Mouse (Mus musculus) adrenal gland, postnatal 25 days (tissue): ENCODE results near the gene Abca3. TPM values are rescaled to one million over a fixed set of nuclear protein-coding genes. Genes with fewer than 3 reads are reported as not detected.
"Not testable (repeated sequence)": the region's sequence is repeated elsewhere in the genome, so short reads cannot be mapped to it uniquely, and the experiment has no call there.

Source experiments
- DNase-seq: peaks from one replicate; pipeline ENCODE4 v3.0.0; 2021; ENCODE audit warnings: mixed read lengths
- total RNA-seq: library from RNA; stranded (reverse); gene quantifications from 2 replicates; pipeline ENCODE4 v1.2.3, GENCODE M21; 2021

Gene Abca3
- total RNA-seq, 1 experiment from 2014 or later = 28.1 TPM

DNA sequence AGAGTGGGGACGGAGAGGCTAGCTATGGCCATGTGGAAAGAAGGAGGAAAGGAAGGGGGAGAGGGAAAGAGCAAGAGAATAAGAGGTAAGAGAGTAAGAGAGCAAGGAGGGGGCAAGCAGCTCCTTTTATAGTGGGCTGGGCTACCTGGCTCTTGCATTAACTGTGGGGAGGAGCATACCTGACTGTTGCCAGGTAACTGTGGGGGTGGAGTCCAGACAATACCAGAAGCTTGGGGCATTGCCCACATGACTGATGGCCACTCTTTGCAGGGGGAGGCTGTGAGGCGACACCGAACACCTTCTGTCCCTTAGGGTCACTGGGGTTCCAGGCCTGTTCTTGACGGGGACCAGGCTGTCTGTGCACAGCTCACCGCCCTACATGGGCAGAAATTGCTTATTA, 37.0 kb downstream of the Abca3 start:
- no peak for DNase-seq

- DNase-seq = peak; percentile 70
Observed at GRCm38 (mm10) chr17:24389865-24390264, 38.1 kb downstream of the Abca3 start.

- DNase-seq = no peak
Observed at GRCm38 (mm10) chr17:24391149-24391548, 39.4 kb downstream of the Abca3 start.

DNA sequence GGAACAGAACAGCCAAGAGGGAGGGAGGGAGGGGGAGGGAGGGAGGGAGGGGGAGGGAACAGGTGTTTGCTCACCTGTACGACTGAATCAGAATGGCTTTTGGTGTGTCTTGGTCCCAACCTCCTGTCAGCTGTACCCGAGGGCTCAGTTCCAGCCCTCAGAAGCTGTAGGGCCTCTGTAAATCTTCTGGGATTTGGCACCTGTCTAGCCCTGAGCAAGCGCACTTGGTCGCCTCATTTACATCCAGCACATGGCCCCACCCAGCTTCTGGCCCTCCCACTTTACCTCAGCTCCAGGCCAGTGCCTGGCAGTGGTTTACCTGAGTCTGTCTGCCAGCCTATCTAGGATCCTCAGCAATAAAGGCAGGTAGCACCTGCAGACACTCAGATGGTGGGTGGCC, 41.8 kb downstream of the Abca3 start:
- no peak for DNase-seq

GRCm38 (mm10) chr17:24394456-24394855, 42.7 kb downstream of the Abca3 start:
- DNase-seq = peak; percentile 56

DNA sequence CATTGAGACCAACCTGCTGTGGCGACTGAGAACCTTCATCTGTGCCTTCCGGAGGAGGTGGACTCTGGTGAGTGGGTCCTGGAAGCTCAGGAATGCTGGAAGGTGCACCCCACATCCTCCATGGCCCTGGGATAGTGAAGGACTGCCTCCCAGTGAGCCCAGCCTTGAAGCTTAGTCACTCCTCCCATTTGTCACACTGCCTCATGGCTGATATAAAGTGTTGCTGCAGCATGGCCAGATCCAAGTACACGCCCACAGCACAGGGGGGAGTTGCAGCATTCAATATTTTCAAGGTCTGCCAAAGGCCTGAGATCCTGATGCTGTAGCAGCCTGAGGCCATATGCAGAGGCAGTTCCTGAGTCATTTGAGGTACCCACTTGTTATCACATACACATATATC, 50.6 kb downstream of the Abca3 start:
- peak; percentile 73 for DNase-seq

GRCm38 (mm10) chr17:24407116-24407803, 55.5 kb downstream of the Abca3 start:
- no peak for DNase-seq

DNA sequence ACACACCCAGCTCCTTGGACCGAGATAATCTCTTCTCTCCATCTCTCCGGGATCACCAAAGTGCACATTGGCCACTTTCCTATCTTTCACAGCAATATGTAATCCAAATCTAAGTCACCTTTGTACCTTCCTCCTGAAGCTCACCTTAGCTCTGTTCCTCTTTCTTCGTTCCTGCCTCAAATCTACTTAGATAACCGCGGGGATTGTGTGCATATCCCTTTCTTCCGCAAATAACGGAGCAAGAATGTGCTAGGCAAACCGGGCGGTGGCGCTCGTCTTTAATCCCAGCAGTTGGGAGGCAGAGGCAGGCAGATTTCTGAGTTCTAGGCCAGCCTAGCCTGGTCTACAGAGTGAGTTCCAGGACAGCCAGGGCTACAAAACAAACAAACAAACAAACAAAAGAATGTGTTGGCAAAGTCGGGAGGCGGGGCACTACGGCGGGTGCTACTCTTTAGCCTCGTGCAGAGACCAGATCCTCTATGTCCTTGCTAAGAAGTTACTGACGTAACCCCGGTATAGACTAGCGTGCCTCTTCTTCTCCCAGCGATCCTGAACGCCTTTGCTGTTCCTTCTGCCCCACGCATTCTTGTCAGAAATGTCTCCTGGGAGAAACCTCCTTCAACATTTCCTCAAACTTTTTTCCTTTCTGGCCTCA, 61.9 kb downstream of the Abca3 start:
- DNase-seq = no peak

- DNase-seq = peak; percentile 94
Observed at GRCm38 (mm10) chr17:24414230-24414976, 62.7 kb downstream of the Abca3 start, which contains the start of gene Rnps1. Gene Rnps1 (plus strand): TSS chr17:24414565.

- DNase-seq = no peak
Observed at GRCm38 (mm10) chr17:24415011-24415410, 63.3 kb downstream of the Abca3 start.

GRCm38 (mm10) chr17:24416051-24416652, 64.4 kb downstream of the Abca3 start:
- no peak for DNase-seq

DNA sequence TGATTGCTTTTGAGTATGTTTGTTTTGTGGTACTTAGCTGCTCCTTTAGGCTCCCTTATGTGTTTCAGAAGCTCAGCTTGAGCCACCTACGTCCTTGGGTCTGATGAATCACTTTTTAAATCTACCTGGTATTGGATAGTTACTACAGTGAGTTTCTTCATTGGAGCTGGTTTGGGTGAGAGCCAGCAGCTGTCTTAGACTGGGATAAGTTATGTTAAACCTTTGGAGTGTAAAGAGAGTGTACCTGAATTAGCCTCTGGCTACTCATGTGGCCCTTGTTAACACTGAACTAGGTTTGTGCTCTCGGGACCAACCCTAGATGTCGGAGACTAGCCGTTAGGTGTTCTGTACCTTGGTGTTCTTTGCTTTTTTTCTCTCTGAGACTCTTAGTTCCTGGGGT, 71.4 kb downstream of the Abca3 start:
- DNase-seq = no peak

GRCm38 (mm10) chr17:24424489-24424888, 72.7 kb downstream of the Abca3 start:
- no peak for DNase-seq

DNA sequence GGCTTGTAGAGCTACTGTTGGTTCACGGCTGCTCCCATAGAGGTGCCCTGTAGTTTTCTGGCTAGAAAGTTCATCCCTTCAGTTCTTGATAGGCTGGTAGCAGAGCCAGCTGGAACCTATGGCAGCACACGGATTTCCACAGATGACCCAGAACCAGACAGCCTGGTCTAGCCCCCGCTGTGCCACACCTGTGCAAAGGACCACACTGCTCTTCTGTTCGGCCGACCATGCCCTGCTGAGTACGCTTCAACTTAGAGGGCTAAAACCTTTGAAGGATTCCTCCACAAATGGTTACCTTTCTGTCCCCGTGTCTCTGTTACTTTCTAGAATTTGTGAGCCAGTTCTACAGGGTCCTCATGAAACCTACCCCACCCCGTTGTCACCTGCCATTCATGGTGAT, 73.6 kb downstream of the Abca3 start:
- DNase-seq = not testable (repeated sequence)

- no peak for DNase-seq
Observed at GRCm38 (mm10) chr17:24425905-24426304, 74.2 kb downstream of the Abca3 start.

DNA sequence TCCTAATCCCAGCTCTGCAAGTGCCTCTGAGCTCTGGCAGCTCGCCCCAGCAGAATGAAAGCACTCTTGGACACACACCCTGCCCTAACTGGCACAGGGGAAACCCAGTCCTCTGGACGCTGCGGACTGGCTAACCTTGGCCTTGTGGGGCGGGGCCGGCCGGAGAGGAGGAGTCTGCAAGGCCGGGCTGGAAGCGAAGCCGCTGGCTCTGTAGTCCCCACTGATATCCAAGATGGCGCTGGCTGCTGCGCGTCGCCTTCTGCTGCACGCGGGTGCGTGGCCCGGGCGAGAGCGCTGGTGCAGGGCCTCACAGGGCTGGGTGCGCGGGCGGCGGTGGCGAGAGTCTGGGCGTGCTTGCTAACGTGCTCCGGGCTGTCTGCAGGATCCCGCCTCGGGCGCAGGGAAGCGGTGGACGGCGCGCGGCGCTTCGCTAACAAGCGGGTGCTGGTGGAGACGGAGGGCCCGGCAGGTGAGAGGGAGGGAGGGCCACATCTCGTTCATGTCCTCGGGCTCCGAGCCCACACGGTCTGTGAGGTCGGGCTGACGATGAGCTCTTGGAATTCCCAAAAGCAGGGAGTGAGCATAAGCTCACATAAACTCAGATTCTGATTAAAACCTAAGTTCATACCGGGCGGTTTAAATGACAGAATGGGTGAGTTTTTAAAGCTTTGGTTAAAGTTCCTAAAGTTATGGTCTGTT, 74.9 kb downstream of the Abca3 start, which contains the start of gene Eci1:
TSS of gene Eci1 (plus strand) at position 171 of the 699 bp plus-strand sequence.
- DNase-seq = peak; percentile 98

DNA sequence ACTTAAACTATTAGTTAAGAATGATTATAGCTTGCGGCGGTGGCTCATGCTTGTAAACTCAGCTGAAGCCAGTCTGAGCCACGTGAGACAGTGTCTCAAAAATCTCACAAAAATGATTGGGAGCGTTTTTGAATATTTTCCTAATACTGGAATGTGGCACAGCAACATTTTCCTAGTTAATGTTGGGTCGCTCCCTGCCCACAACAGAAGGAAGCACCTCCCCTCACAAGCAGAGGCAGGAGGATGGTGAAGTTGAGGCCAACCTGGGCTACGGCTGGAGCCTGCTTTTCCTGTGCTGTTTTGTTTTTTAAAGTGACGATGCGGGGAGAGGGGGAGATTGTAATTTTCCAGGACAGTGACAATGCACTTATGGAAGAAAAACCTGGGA, 75.4 kb downstream of the Abca3 start:
- no peak for DNase-seq

DNA sequence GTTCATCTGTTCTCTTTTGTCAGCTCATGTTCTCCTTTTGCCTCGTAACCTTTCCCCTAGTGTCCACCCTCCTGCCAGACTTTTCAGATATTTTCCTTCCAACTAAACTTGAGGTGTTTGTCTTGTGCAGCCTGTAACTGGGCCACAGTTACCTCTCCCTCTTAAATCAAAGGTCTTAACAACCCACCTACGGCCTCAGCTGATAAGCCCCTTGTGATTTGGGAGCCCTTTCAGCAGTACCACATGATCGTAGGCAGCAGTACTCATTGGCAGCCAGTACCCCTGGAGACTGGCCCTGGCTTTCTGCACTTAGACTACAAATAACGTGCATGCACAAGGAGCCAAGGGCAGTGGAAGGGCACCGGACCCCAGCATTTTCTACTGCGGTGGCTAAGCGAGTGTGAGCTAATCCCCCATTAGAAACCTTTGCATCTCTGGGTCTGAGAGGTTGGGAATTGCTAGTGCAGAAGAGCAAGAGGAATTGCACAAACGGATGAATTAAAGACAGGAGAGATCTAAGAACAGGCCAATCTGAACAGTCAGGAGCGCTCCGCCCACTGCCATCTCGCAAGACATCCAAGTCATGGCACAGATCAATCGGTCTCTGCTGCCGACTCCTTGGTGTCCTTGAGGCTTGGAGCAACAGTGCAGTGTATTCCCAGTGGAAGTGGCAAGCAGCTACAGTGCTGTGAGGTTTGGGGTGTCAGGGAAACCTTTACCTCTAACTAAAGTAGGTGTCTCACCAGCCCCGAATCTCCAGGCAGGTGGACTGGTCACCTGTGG, 77.6 kb downstream of the Abca3 start:
- DNase-seq = no peak

- DNase-seq = no peak
Observed at GRCm38 (mm10) chr17:24437016-24437415, 85.3 kb downstream of the Abca3 start.

- DNase-seq = no peak
Observed at GRCm38 (mm10) chr17:24440377-24440776, 88.6 kb downstream of the Abca3 start.

DNA sequence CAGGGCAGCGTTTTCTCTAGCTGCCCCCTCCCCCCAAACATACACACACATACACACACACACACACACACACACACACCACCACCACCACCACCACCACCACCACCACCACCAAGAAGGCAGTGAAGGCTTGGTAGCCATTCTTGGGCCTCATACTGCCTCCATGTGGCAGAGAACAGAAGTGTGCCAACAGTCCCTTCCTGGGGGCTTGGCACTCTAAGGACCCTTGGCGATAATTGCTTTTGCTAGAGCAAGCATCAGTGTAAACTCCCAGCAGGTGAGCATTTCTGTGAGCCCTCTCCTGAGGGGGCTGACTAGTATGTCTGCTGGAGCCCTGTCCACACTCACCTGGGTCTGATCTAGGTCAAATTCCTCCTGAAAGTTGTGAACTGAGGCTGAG, 89.4 kb downstream of the Abca3 start:
- no peak for DNase-seq
